Mouse (Mus musculus) thymus, adult 2 months (tissue): Measurements from ENCODE around the gene Mmp14.
A peak's percentile ranks its signal among the peaks of the same experiment; 100 is the strongest.

Experiments used
- CTCF ChIP-seq: fragments of 200-500 bp; IDR thresholded peaks from 2 replicates; pipeline ENCODE4 v1.5.1; 2012; ENCODE audit warnings: mild to moderate bottlenecking, control low read depth, low read length, moderate library complexity, borderline replicate concordance; ENCODE audit not compliant: control insufficient read depth, poor library complexity, insufficient read depth; ENCODE audit errors: extremely low read depth
- POLR2A ChIP-seq: fragments of 200-500 bp; IDR thresholded peaks from 2 replicates; pipeline ENCODE4 v1.6.1; 2012; ENCODE audit warnings: mild to moderate bottlenecking, low read length, control low read depth, moderate library complexity; ENCODE audit not compliant: control insufficient read depth, poor library complexity, insufficient read depth; ENCODE audit errors: extremely low read depth

GRCm38 (mm10) chr14:54494234-54494633 lies 62.8 kb downstream of the Mmp14 start:
- TF ChIP-seq POLR2A, result no peak
- TF ChIP-seq CTCF, result peak; percentile 54; the same call in 1 of the 2 replicates
